Mouse (Mus musculus): ENCODE results near the gene Bicd2. TPM values are rescaled to one million over a fixed set of nuclear protein-coding genes. Genes with fewer than 3 reads are reported as not detected.
"Not testable (repeated sequence)": the region's sequence is repeated elsewhere in the genome, so short reads cannot be mapped to it uniquely, and the experiment has no call there.

Bicd2 gene
- polyA plus RNA-seq, 1 experiment: 19.4 TPM

DNA sequence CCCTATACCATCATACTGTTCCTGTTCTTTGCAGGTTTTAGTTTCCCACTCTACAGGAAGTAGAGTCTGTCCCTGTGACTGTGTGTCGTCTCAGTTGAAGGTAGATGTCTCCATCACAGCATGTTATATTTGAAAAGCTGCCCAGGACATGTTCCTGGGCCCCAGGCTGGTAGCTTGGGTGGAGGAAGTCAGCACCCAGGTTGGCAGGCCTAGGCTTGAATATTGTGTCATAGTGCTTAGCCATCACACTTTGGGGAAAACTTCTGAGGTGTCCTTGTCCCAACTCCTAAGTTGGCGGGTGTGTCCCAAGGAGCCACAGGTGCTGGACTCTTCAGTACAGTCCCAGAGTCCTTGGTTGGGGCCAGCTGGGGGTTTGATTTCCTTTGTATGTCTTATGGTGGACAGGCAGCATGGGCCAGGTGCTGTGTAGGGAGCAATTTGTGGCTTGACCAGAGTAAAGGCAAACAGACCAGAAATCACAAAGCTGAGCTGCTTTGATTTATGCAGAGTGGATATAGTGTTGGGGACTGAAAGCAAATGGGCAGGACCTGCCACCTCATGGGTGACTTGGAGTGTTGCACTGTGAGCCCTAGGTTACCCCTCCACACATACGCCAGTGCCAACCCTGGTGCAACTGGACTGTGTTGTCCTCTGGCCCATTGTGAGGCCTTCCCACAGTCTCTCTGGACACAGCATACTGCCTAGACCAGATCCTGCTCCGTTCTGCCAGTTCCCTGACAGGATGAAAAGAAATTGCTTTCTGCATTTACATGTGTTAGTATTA lies 26.5 kb downstream of the Bicd2 start:
- 79% methylated on average over 4 of the region's 4 CpGs for WGBS
- no peak overlapping the region for H3K4me3 ChIP-seq (ENCODE audit: extremely low read depth, insufficient read depth, insufficient read length)
- H3K4me1 ChIP-seq (ENCODE audit: control insufficient read depth, insufficient read depth, insufficient read length): peaks cover 15% of the 10 kb centered on the region; the same call in 1 of the 2 replicates
- no peak for DNase-seq (ENCODE audit: low read depth in 1 of 2, low spot score in 2 of 2)
- H3K27me3 ChIP-seq (ENCODE audit: control insufficient read depth, insufficient read depth, low read length): no peaks in the 10 kb centered on the region
- no peak overlapping the region for H3K27ac ChIP-seq (ENCODE audit: insufficient read depth, low read length)
- peaks cover 3% of the 10 kb centered on the region; the same call in 1 of the 2 replicates for H3K36me3 ChIP-seq (ENCODE audit: control insufficient read depth, insufficient read depth, low read length)
- TF ChIP-seq CTCF (IDR thresholded peaks at IDR 0.05; ENCODE audit: extremely low read depth, insufficient read depth, insufficient read length, insufficient replicate concordance): no peak
- no peak for TF ChIP-seq POLR2A (IDR thresholded peaks at IDR 0.05; ENCODE audit: low read depth, low read length)

DNA sequence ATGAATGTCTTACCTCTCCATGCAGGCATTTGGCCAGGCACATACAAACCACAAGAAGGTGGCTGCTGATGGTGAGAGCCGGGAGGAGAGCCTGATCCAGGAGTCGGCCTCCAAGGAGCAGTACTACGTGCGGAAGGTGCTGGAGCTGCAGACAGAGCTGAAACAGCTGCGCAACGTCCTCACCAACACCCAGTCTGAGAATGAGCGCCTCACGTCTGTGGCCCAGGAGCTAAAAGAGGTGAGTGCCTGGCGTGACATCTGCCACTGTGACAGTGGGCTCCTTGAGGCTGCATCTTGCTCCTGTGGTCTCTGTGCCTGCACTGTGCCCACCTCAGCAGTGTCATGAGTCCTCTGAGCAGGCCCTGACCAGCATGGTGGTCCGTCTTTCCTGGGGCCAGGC lies 28.0 kb downstream of the Bicd2 start:
- WGBS: 91% methylated on average over 10 of the region's 10 CpGs
- peaks cover 3% of the 10 kb centered on the region; the same call in 1 of the 2 replicates for H3K36me3 ChIP-seq (ENCODE audit: control insufficient read depth, insufficient read depth, low read length)
- no peak for DNase-seq (ENCODE audit: low read depth in 1 of 2, low spot score in 2 of 2)
- peaks cover 15% of the 10 kb centered on the region; the same call in 1 of the 2 replicates for H3K4me1 ChIP-seq (ENCODE audit: control insufficient read depth, insufficient read depth, insufficient read length)
- TF ChIP-seq CTCF (IDR thresholded peaks at IDR 0.05; ENCODE audit: extremely low read depth, insufficient read depth, insufficient read length, insufficient replicate concordance) (no peak), POLR2A (IDR thresholded peaks at IDR 0.05; ENCODE audit: low read depth, low read length) (no peak)
- H3K4me3 ChIP-seq (ENCODE audit: extremely low read depth, insufficient read depth, insufficient read length): no peak overlapping the region
- H3K27ac ChIP-seq (ENCODE audit: insufficient read depth, low read length): no peak overlapping the region
- no peaks in the 10 kb centered on the region for H3K27me3 ChIP-seq (ENCODE audit: control insufficient read depth, insufficient read depth, low read length)

DNA sequence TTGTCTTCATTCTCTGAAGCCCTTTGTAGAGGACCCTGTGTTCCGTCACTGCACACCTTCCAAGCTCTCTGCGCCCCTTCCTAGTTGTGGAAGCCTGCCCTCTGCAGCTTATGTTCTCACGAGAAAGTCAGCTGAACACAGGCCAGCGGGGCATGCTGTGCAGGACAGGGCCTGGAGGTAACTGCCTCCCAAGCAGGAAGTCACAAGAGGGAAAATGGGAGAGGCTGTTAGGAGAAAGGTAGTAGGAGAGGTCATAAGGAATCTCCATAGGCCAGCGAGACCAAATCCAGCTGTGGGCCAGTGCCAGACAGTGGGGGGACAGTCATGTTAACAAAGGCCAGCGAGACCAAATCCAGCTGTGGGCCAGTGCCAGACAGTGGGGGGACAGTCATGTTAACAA lies 28.8 kb downstream of the Bicd2 start:
- not testable (repeated sequence) for H3K36me3 ChIP-seq (ENCODE audit: control insufficient read depth, insufficient read depth, low read length); DNase-seq (ENCODE audit: low read depth in 1 of 2, low spot score in 2 of 2); H3K27me3 ChIP-seq (ENCODE audit: control insufficient read depth, insufficient read depth, low read length); H3K27ac ChIP-seq (ENCODE audit: insufficient read depth, low read length); H3K4me3 ChIP-seq (ENCODE audit: extremely low read depth, insufficient read depth, insufficient read length)
- 94% methylated on average over 6 of the region's 6 CpGs for WGBS
- H3K4me1 ChIP-seq (ENCODE audit: control insufficient read depth, insufficient read depth, insufficient read length): peaks cover 15% of the 10 kb centered on the region; the same call in 1 of the 2 replicates

DNA sequence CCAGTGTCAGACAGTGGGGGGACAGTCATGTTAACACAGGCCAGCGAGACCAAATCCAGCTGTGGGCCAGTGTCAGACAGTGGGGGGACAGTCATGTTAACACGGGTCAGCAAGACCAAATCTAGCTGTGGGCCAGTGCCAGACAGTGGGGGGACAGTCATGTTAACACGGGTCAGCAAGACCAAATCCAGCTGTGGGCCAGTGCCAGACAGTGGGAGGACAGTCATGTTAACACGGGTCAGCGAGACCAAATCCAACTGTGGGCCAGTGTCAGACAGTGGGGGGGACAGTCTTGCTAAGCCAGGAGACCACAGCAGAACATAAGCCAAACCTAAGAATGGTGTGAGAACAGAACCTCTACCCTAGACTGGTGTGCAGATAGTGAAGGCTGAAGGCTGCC lies 29.5 kb downstream of the Bicd2 start:
- 75% methylated on average over 5 of the region's 5 CpGs for WGBS
- H3K4me3 ChIP-seq (ENCODE audit: extremely low read depth, insufficient read depth, insufficient read length); DNase-seq (ENCODE audit: low read depth in 1 of 2, low spot score in 2 of 2); H3K36me3 ChIP-seq (ENCODE audit: control insufficient read depth, insufficient read depth, low read length); H3K27me3 ChIP-seq (ENCODE audit: control insufficient read depth, insufficient read depth, low read length): not testable (repeated sequence)
- Histone ChIP-seq H3K27ac (ENCODE audit: insufficient read depth, low read length) (peak overlapping the region; percentile 49; the same call in 1 of the 2 replicates), H3K4me1 (ENCODE audit: control insufficient read depth, insufficient read depth, insufficient read length) (peaks cover 15% of the 10 kb centered on the region; the same call in 1 of the 2 replicates)

DNA sequence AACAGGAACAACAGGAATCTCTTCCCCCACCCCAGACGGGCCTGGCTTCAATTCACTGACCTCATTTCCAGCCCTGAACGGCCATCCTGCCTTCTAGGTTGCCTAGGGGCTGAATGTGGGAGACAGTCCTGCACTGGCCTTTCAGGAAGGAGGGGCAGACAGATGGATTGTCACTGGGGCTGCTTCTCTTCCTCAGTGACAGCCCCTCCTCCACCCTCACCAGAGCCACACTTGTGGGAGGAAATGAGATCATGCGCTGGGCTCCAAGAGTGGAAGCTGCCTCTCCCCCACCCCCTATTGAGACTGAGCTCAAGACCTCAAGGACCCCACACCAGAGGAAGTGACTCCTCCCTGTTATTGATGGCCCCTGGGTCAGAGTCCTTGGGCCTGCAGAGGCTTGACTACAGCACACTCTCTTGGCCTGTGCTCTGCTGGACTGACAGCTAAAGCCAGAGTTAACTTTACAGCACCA lies 30.1 kb downstream of the Bicd2 start:
- 21% methylated on average over 3 of the region's 3 CpGs for WGBS
- peak in 1 of 2 experiments; percentile 45 for DNase-seq (ENCODE audit: low read depth in 1 of 2, low spot score in 2 of 2)
- no peak overlapping the region for H3K4me3 ChIP-seq (ENCODE audit: extremely low read depth, insufficient read depth, insufficient read length)
- TF ChIP-seq POLR2A (IDR thresholded peaks at IDR 0.05; ENCODE audit: low read depth, low read length) (no peak), CTCF (IDR thresholded peaks at IDR 0.05; ENCODE audit: extremely low read depth, insufficient read depth, insufficient read length, insufficient replicate concordance) (no peak)
- peak overlapping the region; percentile 49 for H3K27ac ChIP-seq (ENCODE audit: insufficient read depth, low read length)
- H3K36me3 ChIP-seq (ENCODE audit: control insufficient read depth, insufficient read depth, low read length): peaks cover 10% of the 10 kb centered on the region
- H3K27me3 ChIP-seq (ENCODE audit: control insufficient read depth, insufficient read depth, low read length): no peaks in the 10 kb centered on the region
- peaks cover 15% of the 10 kb centered on the region; the same call in 1 of the 2 replicates for H3K4me1 ChIP-seq (ENCODE audit: control insufficient read depth, insufficient read depth, insufficient read length)

DNA sequence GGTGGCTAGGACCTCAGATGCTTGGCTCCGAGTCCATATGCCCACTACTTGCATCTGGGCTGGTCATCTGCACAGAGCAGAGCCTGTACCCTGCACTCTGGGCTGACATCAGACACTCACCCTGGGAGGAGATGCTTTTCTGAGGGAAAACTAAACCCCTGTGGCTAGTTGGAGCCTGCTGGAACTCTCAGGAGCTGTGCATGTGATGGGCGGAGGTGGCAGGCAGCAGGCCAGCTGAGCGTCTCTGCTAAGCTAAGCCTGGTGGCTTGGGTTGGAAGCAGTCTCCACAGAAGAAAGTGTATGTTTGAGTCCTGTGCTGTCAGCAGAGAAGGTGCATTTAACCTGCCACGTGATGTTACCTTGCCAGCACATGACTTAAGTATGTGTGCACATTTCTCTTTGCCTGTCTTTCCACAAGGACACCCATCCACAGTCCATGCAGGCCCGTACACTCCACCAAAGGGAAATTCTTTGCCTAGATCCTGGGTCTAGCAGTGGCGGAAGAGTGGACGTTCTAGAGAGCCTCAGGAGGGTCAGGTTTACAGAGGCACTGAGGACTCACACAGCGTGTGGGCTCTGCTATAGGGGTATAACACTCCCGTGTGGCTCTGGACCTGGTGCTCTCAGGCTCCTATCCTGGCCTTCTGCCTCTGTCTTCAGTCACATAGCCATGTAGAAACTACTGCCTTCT lies 31.1 kb downstream of the Bicd2 start:
- DNase-seq (ENCODE audit: low read depth in 1 of 2, low spot score in 2 of 2): no peak
- Histone ChIP-seq H3K36me3 (ENCODE audit: control insufficient read depth, insufficient read depth, low read length) (peaks cover 13% of the 10 kb centered on the region), H3K27me3 (ENCODE audit: control insufficient read depth, insufficient read depth, low read length) (no peaks in the 10 kb centered on the region), H3K27ac (ENCODE audit: insufficient read depth, low read length) (peak overlapping the region; percentile 2; the same call in 1 of the 2 replicates), H3K4me3 (ENCODE audit: extremely low read depth, insufficient read depth, insufficient read length) (no peak overlapping the region), H3K4me1 (ENCODE audit: control insufficient read depth, insufficient read depth, insufficient read length) (peaks cover 15% of the 10 kb centered on the region; the same call in 1 of the 2 replicates)
- no peak for TF ChIP-seq CTCF (IDR thresholded peaks at IDR 0.05; ENCODE audit: extremely low read depth, insufficient read depth, insufficient read length, insufficient replicate concordance)
- TF ChIP-seq POLR2A (IDR thresholded peaks at IDR 0.05; ENCODE audit: low read depth, low read length): no peak
- WGBS: 92% methylated on average over 9 of the region's 9 CpGs

DNA sequence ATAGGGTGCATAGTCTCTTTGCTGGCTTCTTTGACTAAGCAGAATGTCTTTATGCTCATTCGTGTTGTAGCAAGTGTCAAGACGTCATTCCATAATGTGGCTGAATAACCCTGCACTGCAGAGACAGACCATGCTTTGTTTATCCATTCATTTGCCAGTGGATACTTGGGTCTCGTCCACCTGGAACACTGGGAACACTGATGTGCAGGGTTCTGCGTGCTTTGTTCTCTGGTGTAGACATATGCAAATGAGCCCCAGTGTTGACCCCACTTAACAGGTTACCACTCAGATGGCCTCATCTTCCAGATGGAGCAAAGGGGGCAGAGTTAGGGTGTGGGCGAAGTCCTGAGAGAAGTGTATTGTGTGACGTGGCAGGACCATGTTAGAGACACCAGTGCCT lies 32.9 kb downstream of the Bicd2 start:
- H3K27me3 ChIP-seq (ENCODE audit: control insufficient read depth, insufficient read depth, low read length): no peaks in the 10 kb centered on the region
- H3K4me1 ChIP-seq (ENCODE audit: control insufficient read depth, insufficient read depth, insufficient read length): peaks cover 15% of the 10 kb centered on the region; the same call in 1 of the 2 replicates
- no peak overlapping the region for H3K4me3 ChIP-seq (ENCODE audit: extremely low read depth, insufficient read depth, insufficient read length)
- peaks cover 30% of the 10 kb centered on the region for H3K36me3 ChIP-seq (ENCODE audit: control insufficient read depth, insufficient read depth, low read length)
- 95% methylated on average over 6 of the region's 6 CpGs for WGBS
- H3K27ac ChIP-seq (ENCODE audit: insufficient read depth, low read length): no peak overlapping the region
- no peak for DNase-seq (ENCODE audit: low read depth in 1 of 2, low spot score in 2 of 2)
- TF ChIP-seq CTCF (IDR thresholded peaks at IDR 0.05; ENCODE audit: extremely low read depth, insufficient read depth, insufficient read length, insufficient replicate concordance): no peak
- TF ChIP-seq POLR2A (IDR thresholded peaks at IDR 0.05; ENCODE audit: low read depth, low read length): no peak
